ENCODE assay signal across 18 mouse cellular contexts in the genomic region with DNA sequence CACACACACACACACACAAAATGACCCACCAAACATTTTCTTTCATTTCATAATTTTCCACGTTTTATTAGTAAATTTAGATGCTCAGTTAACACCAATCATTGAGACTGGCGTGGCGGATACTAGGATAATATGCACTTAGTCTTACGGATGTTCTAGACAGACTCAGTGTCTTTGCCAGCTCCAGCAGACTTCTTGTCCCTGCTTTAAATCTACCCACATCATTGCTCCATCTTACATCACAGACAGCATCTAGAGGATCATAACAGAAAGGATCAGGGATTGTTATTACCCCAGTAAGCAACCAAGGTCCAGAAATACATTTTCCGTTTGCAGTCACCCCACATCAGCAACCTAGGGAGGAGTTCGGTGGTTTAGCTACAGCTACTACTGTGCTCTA.
"Had no signal": no experiment of that assay in that cellular context is flagged by ENCODE, and none has a peak within 500 bp of the region (broad histone marks: within the 10 kb centered on the region; RNA-seq: fewer than 3 reads in every experiment).

No protein-coding gene starts in this region.

- H3K9me3 ChIP-seq: midbrain, embryonic 13.5 days; neural tube, embryonic 13.5 days; stomach, embryonic 15.5 days had no signal

- ATAC-seq: liver, postnatal 0 days; lung, postnatal 0 days; midbrain, embryonic 13.5 days; midbrain, embryonic 16.5 days had no signal

- H3K27ac ChIP-seq: kidney, postnatal 0 days; left cerebral cortex, adult 2 months; liver, embryonic 14.5 days; macrophage; midbrain, embryonic 13.5 days; neural tube, embryonic 13.5 days; stomach, embryonic 15.5 days had no signal

- H3K4me2 ChIP-seq: lung, embryonic 14.5 days; midbrain, embryonic 13.5 days; neural tube, embryonic 13.5 days; stomach, embryonic 15.5 days had no signal

- DNase-seq: kidney, adult 2 months; kidney, postnatal 36 days; layer of hippocampus, postnatal 36 days; liver, postnatal 0 days; lung, embryonic 14.5 days; retina, postnatal 1 day; right cerebral cortex, postnatal 25 days; spleen, adult 18-20 months; thymus, postnatal 25 days had no signal

- H3K4me3 ChIP-seq: left cerebral cortex, adult 2 months; midbrain, embryonic 13.5 days; neural tube, embryonic 13.5 days; stomach, embryonic 15.5 days had no signal

- H3K36me3 ChIP-seq: midbrain, embryonic 13.5 days had no signal

- H3K9ac ChIP-seq: liver, embryonic 14.5 days; liver, postnatal 0 days; lung, embryonic 14.5 days; midbrain, embryonic 13.5 days; neural tube, embryonic 13.5 days; stomach, embryonic 15.5 days had no signal

- H3K27me3 ChIP-seq: midbrain, embryonic 13.5 days; neural tube, embryonic 13.5 days; stomach, embryonic 15.5 days had no signal

- H3K4me1 ChIP-seq: midbrain, embryonic 13.5 days; neural tube, embryonic 13.5 days; stomach, embryonic 15.5 days had no signal
